Mouse (Mus musculus): ENCODE measurements at regions not wholly inside any gene's neighbourhood (a gene's known extent, or its start where the extent isn't known, plus 50 kb on each side); places are given as distances from the start of the nearest gene placed in this dataset.

- Histone ChIP-seq H3K27me3 (replicated peaks) (no peaks in the 10 kb centered on the region), H3K9me3 (replicated peaks; ENCODE audit: low read length) (peaks cover 6% of the 10 kb centered on the region), H3K4me1 (ENCODE audit: control insufficient read depth in 1 of 2, insufficient read depth in 2 of 2) (no peaks in the 10 kb centered on the region), H3K4me2 (ENCODE audit: insufficient read depth, low read depth, poor library complexity, severe bottlenecking) (no peak overlapping the region), H3K36me3 (replicated peaks in 1 of 2; ENCODE audit: control insufficient read depth in 1 of 2, insufficient read depth in 1 of 2, low read length in 1 of 2) (no peaks in the 10 kb centered on the region), H3K9ac (ENCODE audit: insufficient read depth, low read depth) (no peak overlapping the region), H3K27ac (ENCODE audit: insufficient read depth, low read depth) (no peak overlapping the region), H3K79me2 (replicated peaks; ENCODE audit: control insufficient read depth, extremely low read depth, insufficient read depth, poor library complexity, severe bottlenecking) (no peaks in the 10 kb centered on the region), H3K4me3 (replicated peaks in 1 of 3; ENCODE audit: low read depth in 2 of 3, low read length in 2 of 3, poor library complexity in 1 of 3) (no peak overlapping the region)
- in situ Hi-C loops (cut with MboI; ENCODE audit: low pct_ligation_motif_present, low pct_unique_long_range_greater_than_20kb, low sequenced_read_pairs) (no loop called here), dilution Hi-C loops (cut with MboI; ENCODE audit: extremely low pct_ligation_motif_present, extremely low pct_unique_long_range_greater_than_20kb, low sequenced_read_pairs) (no loop called here)
- no peak for TF ChIP-seq MYC (IDR thresholded peaks at IDR 0.05; ENCODE audit: low read depth, low read length)
- TF ChIP-seq MAX (IDR thresholded peaks at IDR 0.05; ENCODE audit: low read length): no peak
- no peak for TF ChIP-seq MAZ (IDR thresholded peaks at IDR 0.05; ENCODE audit: low read depth, low read length)
- TF ChIP-seq ZC3H11A (IDR thresholded peaks at IDR 0.05; ENCODE audit: low read depth, low read length): no peak
- TF ChIP-seq SIN3A (IDR thresholded peaks at IDR 0.05; ENCODE audit: low read length): no peak
- TF ChIP-seq CTCF (conservative IDR thresholded peaks at IDR 0.05 in 1 of 2, IDR thresholded peaks at IDR 0.05 in 1 of 2; ENCODE audit: low read depth in 2 of 2, low read length in 2 of 2): no peak
- no peak for TF ChIP-seq MEF2A (IDR thresholded peaks at IDR 0.05; ENCODE audit: borderline replicate concordance, low read depth, low read length)
- TF ChIP-seq POLR2AphosphoS2 (IDR thresholded peaks at IDR 0.05; ENCODE audit: low read depth, low read length): no peak
- no peak for DNase-seq (ENCODE audit: extremely low read depth)
Measured at GRCm38 (mm10) chr9:32030203-32030602, 85.7 kb upstream of the Arhgap32 start.

- no peak overlapping the region for H3K4me2 ChIP-seq (ENCODE audit: insufficient read depth, low read depth, poor library complexity, severe bottlenecking)
- in situ Hi-C loops (cut with MboI; ENCODE audit: low pct_ligation_motif_present, low pct_unique_long_range_greater_than_20kb, low sequenced_read_pairs): no loop called here
- H3K27me3 ChIP-seq (replicated peaks): no peaks in the 10 kb centered on the region
- DNase-seq (ENCODE audit: extremely low read depth): no peak
- H3K27ac ChIP-seq (ENCODE audit: insufficient read depth, low read depth): no peak overlapping the region
- H3K9me3 ChIP-seq (replicated peaks; ENCODE audit: low read length): peaks cover 6% of the 10 kb centered on the region
- dilution Hi-C loops (cut with MboI; ENCODE audit: extremely low pct_ligation_motif_present, extremely low pct_unique_long_range_greater_than_20kb, low sequenced_read_pairs): no loop called here
- TF ChIP-seq CHD2 (IDR thresholded peaks at IDR 0.05; ENCODE audit: low read length) (no peak), MEF2A (IDR thresholded peaks at IDR 0.05; ENCODE audit: borderline replicate concordance, low read depth, low read length) (no peak), NRF1 (IDR thresholded peaks at IDR 0.05; ENCODE audit: low read depth, low read length) (no peak), JUN (IDR thresholded peaks at IDR 0.05; ENCODE audit: insufficient read depth, low read depth, low read length) (no peak), CHD1 (IDR thresholded peaks at IDR 0.05; ENCODE audit: low read depth, low read length) (no peak), NELFE (IDR thresholded peaks at IDR 0.05; ENCODE audit: low read depth, low read length) (no peak), EP300 (IDR thresholded peaks at IDR 0.05; ENCODE audit: low read length) (no peak), GABPA (IDR thresholded peaks at IDR 0.05; ENCODE audit: insufficient replicate concordance, low read depth, low read length) (no peak), MXI1 (IDR thresholded peaks at IDR 0.05; ENCODE audit: low read depth, low read length) (no peak), UBTF (IDR thresholded peaks at IDR 0.05; ENCODE audit: low read depth, low read length) (no peak), ZNF384 (IDR thresholded peaks at IDR 0.05; ENCODE audit: low read depth, low read length) (no peak)
- no peak overlapping the region for H3K9ac ChIP-seq (ENCODE audit: insufficient read depth, low read depth)
- H3K79me2 ChIP-seq (replicated peaks; ENCODE audit: control insufficient read depth, extremely low read depth, insufficient read depth, poor library complexity, severe bottlenecking): no peaks in the 10 kb centered on the region
- no peak overlapping the region for H3K4me3 ChIP-seq (replicated peaks in 1 of 3; ENCODE audit: low read depth in 2 of 3, low read length in 2 of 3, poor library complexity in 1 of 3)
- no peaks in the 10 kb centered on the region for H3K36me3 ChIP-seq (replicated peaks in 1 of 2; ENCODE audit: control insufficient read depth in 1 of 2, insufficient read depth in 1 of 2, low read length in 1 of 2)
- no peaks in the 10 kb centered on the region for H3K4me1 ChIP-seq (ENCODE audit: control insufficient read depth in 1 of 2, insufficient read depth in 2 of 2)
Measured at GRCm38 (mm10) chr9:32031950-32032453, 83.9 kb upstream of the Arhgap32 start.
